Mouse (Mus musculus) retina, embryonic 14.5 days (tissue): ENCODE results near the gene Brca2.
"Not testable (repeated sequence)": the region's sequence is repeated elsewhere in the genome, so short reads cannot be mapped to it uniquely, and the experiment has no call there.

ENCODE experiments used
- DNase-seq: peaks from one replicate; pipeline ENCODE4 v3.0.0-alpha.2; 2015; ENCODE audit warnings: low spot score

The Brca2 gene

GRCm38 (mm10) chr5:150521937-150522866 lies at the start of gene Brca2:
Gene Brca2 (plus strand): TSS chr5:150522630.
- peak; percentile 91 for DNase-seq

- DNase-seq = no peak
Measured at GRCm38 (mm10) chr5:150477364-150477763, 45.1 kb upstream of the Brca2 start.

GRCm38 (mm10) chr5:150478612-150479011 lies 43.8 kb upstream of the Brca2 start:
- DNase-seq = no peak

DNA sequence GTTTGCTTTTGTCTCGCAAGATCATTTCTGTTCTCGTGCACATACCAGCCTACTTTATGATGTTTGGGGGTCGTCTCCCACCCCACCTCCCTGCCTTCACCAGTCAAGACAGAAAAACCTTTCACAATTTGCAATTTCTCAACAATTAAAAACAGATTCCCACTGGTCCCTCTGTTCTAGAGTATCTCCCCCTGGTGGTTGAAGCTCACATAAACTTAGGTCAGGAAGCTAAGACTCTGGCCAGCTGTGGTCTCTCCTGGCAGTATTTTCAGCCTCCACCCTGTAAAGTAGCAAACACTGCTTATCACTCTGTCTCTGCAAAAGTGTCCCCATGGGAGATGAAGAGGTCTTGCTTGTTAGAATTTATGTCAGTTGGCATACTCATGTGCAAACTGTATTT lies 37.2 kb upstream of the Brca2 start:
- DNase-seq = peak; percentile 62

DNA sequence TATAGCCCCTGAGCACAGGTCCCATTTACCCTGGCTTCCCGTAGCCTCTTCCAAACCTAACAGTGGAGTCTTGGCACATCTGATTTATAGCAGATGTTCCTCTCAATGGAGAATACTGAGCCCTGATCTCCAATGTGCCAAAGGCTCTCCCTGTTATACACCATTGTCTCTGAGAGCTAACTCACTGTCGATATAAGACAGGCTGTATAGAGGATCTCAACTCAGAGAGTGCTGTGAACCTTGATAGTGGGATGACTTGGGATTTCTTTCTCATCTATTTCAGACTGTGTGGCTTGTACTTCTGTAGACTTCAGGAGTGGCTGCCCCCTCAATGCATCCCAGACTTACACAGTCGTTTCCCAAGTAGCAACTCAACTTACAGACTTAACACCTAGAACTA lies 32.1 kb upstream of the Brca2 start:
- no peak for DNase-seq

GRCm38 (mm10) chr5:150490821-150491220 lies 31.6 kb upstream of the Brca2 start:
- no peak for DNase-seq

DNA sequence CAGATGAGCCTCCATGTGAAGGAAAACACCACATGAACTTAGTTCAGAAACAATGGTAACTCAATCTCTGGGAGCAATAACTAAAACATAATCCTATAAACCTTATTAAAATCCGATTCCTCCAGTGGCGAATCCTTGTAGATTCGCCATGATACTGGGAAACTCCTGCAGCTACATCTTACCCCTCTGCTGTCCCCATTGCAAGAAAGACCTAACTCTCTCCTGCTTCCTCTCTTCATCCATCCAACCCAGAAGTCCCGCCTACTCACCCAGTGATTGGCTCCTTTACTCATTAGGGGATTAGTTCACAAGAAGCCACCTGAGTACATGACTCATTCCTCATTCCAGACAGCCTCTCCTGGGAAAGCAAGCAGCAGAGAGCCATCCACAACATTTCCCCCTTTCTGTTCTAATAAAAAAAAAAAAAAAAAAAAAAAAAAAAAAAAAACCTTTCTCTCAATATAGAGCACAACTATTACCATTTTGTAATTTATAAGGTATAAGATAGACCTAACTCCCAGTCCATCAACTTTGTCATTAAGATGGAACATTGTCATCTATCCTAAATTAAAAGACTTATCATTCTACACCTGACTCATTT lies 30.8 kb upstream of the Brca2 start:
- DNase-seq = not testable (repeated sequence)

- peak; percentile 26 for DNase-seq
Measured at GRCm38 (mm10) chr5:150495792-150496191, 26.6 kb upstream of the Brca2 start.

GRCm38 (mm10) chr5:150510451-150511225 lies 11.8 kb upstream of the Brca2 start:
- no peak for DNase-seq

- DNase-seq = no peak
Measured at GRCm38 (mm10) chr5:150513264-150513663, 9.2 kb upstream of the Brca2 start.

DNA sequence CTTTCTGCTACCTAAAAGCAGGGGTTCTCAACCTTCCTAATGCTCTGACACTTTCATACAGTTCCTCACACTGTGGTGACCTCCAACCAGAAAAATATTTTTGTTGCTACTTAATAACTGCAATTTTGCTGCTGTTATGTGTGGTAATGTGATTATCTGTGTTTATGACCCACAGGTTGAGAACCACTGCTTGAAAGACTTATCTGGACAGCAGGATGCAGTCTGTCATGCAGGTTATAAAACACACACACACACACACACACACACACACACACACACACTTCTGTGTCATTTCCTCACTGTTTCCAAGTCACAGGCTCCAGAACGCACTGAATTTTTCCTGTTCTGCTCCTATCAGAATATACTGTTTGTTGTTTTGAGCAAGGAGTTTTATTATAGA lies 8.4 kb upstream of the Brca2 start:
- DNase-seq = no peak

- no peak for DNase-seq
Measured at GRCm38 (mm10) chr5:150518064-150518463, 4.4 kb upstream of the Brca2 start, which contains the start of gene Zar1l. Gene Zar1l (minus strand): TSS chr5:150518164.

GRCm38 (mm10) chr5:150519551-150519950 lies 2.9 kb upstream of the Brca2 start:
- DNase-seq = peak; percentile 32

DNA sequence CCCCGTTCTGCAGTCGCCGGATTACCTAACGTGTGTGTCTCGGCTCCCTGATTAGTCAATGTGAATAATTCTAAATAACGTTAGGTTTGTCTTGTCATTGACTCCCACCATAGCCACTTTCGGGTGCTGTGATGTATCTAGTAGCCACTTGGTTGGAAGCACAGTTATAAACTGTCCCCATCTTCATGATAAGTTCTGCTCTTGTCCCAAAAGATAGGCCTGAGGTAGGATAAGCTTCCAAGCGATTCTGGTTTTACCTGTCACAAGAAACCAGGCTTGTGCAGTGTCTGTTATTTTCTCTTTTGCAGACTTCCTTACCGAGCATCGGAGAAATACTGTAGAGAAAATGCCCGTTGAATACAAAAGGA lies 421 bp downstream of the Brca2 start:
- DNase-seq = no peak

- no peak for DNase-seq
Measured at GRCm38 (mm10) chr5:150525239-150525638, 2.8 kb downstream of the Brca2 start.

- no peak for DNase-seq
Measured at GRCm38 (mm10) chr5:150541302-150541701, 18.9 kb downstream of the Brca2 start.

DNA sequence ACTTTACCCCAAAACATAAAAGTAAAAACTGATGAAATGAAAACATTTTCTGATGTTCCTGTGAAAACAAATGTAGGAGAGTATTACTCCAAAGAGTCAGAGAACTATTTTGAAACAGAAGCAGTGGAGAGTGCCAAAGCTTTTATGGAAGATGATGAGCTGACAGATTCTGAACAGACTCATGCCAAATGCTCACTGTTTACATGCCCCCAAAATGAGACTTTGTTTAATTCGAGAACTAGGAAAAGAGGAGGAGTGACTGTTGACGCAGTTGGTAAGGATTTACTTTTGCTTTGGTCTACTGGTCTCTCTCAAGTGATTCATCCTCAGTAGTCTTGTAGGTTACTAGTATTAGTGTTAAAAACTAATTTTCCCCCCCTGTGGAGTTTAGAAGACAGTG lies 20.8 kb downstream of the Brca2 start:
- DNase-seq = no peak

DNA sequence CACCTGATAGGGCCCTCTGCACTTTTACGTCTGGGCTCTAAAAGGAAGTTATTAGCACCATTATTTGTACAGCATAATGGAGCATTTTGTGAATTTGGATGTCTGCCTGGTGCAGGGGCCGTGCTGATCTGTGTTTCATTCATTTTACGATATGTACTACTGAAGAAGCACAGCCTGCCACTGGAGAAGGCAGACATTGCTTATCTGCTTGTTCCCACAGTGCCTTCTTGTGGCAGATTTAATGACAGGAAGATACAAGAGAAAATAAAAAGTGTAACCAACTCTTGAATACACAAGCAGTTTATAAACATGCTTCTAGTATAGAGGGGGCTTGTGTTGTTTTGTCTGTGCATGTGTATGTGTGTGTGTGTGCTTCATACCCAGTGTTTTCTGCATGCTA lies 29.2 kb downstream of the Brca2 start:
- no peak for DNase-seq

DNA sequence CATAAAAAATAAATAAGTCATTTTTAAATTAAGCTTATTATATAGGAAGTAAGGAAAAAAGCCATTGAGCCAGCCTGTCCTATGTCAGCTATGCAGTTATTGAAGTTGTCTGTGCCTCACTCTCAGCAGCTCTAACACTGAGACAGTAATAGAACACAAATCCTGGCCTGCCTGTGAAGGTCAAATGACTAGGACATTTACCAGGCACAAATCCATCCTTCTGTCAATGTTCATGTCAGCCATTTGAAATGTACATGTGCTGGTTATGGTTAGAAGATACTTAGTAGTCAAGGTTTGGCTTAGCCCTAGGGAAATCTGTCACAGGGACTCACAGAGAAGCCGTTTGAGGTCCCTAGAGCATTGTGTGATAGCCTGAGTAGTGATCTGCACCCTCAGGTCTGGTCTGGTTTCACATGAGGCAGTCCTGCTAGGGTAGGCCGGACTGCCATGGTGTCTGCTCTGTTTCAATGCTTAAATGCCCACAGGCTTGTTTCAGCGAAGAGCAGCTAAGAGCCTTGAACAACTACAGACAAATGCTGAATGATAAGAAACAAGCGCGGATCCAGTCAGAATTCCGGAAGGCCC lies 37.2 kb downstream of the Brca2 start:
- no peak for DNase-seq

DNA sequence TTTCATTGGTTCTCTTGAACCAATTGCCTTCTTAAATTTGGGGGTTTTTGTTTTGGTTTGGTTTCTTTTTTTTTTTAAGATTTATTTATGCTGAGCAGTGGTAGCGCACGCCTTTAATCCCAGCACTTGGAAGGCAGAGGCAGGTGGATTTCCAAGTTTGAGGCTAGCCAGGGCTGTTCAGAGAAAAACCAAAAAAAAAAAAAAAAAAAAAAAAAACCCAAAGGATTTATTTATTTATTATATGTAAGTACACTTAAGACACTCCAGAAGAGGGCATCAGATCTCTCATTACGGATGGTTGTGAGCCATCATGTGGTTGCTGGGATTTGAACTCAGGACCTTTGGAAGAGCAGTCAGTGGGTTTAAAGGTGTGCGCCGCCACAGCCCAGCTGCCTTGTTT lies 38.4 kb downstream of the Brca2 start:
- no peak for DNase-seq

DNA sequence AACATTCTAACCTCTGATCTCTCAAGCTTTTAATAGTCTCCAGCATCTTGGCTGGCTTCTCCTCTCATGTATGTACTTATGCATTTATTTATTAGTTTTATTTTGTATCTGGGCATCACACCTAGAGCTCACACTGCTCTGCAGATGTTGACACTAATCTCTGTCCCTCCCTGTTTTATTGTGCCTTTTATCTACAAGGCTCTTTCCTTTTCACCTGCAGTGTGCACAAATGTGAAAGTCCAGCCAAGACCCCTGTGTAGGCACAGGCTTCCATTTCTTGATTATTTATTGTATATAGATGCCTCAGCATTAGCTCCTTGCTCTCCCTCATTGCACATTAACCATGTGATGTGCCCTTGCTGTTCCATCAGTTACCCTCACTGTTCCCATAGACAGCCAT lies 38.9 kb downstream of the Brca2 start:
- no peak for DNase-seq

DNA sequence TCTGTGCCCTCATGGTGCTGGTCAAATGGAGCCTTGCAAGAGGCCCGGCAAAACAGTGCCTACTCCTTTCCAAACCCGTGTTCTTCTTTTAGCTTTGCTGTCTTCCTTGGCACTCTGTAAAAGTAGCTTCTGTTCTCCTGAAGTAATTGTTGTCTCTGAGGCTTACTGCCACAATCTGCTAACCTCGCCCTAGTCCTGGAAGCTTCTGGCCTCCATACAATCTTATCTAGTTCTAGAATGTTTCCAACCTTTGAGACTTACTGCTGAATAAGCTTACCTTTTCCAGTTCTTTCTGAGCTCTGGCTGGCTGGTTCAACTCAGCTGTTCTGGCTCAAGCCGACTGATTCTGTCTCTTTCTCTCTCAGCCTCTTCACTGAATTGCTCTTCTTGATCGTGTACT lies 39.4 kb downstream of the Brca2 start:
- DNase-seq = no peak
